Mouse (Mus musculus) midbrain, embryonic 11.5 days (tissue): ENCODE measurements around the gene Hells. TPM values are rescaled to one million over a fixed set of nuclear protein-coding genes. Genes with fewer than 3 reads are reported as not detected.
A peak's percentile ranks its signal among the peaks of the same experiment; 100 is the strongest.

Experiments
- ATAC-seq: fragments of 200-750 bp; cut with Nextera tagmentation; 2 replicates; pipeline ENCODE4 v1.8.0; 2017; ENCODE audit warnings: moderate TSS enrichment, moderate library complexity; ENCODE audit not compliant: low FRiP score
- DNase-seq: peaks from one replicate; pipeline ENCODE4 v3.0.0; 2015; ENCODE audit warnings: low spot score; ENCODE audit errors: missing footprints
- H3K27ac ChIP-seq: fragments of 300-500 bp; sonication (generic); 2 replicates; pipeline ENCODE4 v1.5.1; 2014; ENCODE audit warnings: low read depth, low read length
- H3K27me3 ChIP-seq: fragments of 300-500 bp; sonication (generic); 2 replicates; pipeline ENCODE4 v1.6.1; 2014; ENCODE audit warnings: mild to moderate bottlenecking, low read length, moderate library complexity, mixed read lengths; ENCODE audit not compliant: control insufficient read depth, insufficient read depth
- H3K36me3 ChIP-seq: fragments of 300-500 bp; sonication (generic); 2 replicates; pipeline ENCODE4 v1.6.1; 2014; ENCODE audit warnings: mild to moderate bottlenecking, low read length, moderate library complexity, mixed read lengths; ENCODE audit not compliant: control insufficient read depth, insufficient read depth
- H3K4me1 ChIP-seq: fragments of 300-500 bp; sonication (generic); 2 replicates; pipeline ENCODE4 v1.6.1; 2014; ENCODE audit warnings: low read length; ENCODE audit not compliant: control insufficient read depth, insufficient read depth
- H3K4me2 ChIP-seq: fragments of 300-500 bp; sonication (generic); 2 replicates; pipeline ENCODE4 v1.6.1; 2014; ENCODE audit warnings: mild to moderate bottlenecking, moderate library complexity
- H3K4me3 ChIP-seq: fragments of 300-500 bp; sonication (generic); 2 replicates; pipeline ENCODE4 v1.5.1; 2014; ENCODE audit warnings: low read depth, low read length
- H3K9ac ChIP-seq: fragments of 300-500 bp; sonication (generic); 2 replicates; pipeline ENCODE4 v1.6.1; 2014; ENCODE audit warnings: low read length
- H3K9me3 ChIP-seq: fragments of 300-500 bp; sonication (generic); 2 replicates; pipeline ENCODE4 v1.6.1; 2016; ENCODE audit warnings: low read length; ENCODE audit not compliant: control insufficient read depth
- WGBS: fragments of 180-500 bp; shearing (Covaris S2); extraction: QIAGEN DNeasy Blood & Tissue Kit; methylation state at CpG from one replicate; pipeline ENCODE4 v1.1.7; 2014; 5-methylcytosine and 5-hydroxymethylcytosine counted together
- polyA plus RNA-seq: library from polyadenylated mRNA; unstranded; fragments of >200 nt; fragmentation: Nextera tagmentation; extraction: Ambion mirVana; gene quantifications from 2 replicates; pipeline ENCODE4 v1.2.1, GENCODE M21; 2014

Hells gene
- 94.3 and 95.7 TPM in 2 replicates for polyA plus RNA-seq

- Histone ChIP-seq H3K9me3 (no peaks in the 10 kb centered on the region), H3K4me2 (peak within 1 kb of the TSS; percentile 82), H3K36me3 (peaks cover 5% of the 10 kb centered on the region; the same call in 1 of the 2 replicates), H3K27me3 (no peaks in the 10 kb centered on the region), H3K9ac (peak within 1 kb of the TSS; percentile 92), H3K27ac (peak within 1 kb of the TSS; percentile 30), H3K4me3 (peak within 1 kb of the TSS; percentile 81), H3K4me1 (peaks cover 6% of the 10 kb centered on the region; the same call in 1 of the 2 replicates)
- under 1% methylated on average over 72 of the region's 76 CpGs for WGBS
- peak; percentile 99 for DNase-seq
- peak; percentile 91 for ATAC-seq
Measured at GRCm38 (mm10) chr19:38930788-38931565, at the start of gene Hells. Gene Hells, plus strand, starts transcription at chr19:38930915.

GRCm38 (mm10) chr19:38901146-38902135, 29.3 kb upstream of the Hells start:
- Histone ChIP-seq H3K4me2 (no peak overlapping the region), H3K4me1 (no peaks in the 10 kb centered on the region), H3K27me3 (no peaks in the 10 kb centered on the region), H3K9me3 (no peaks in the 10 kb centered on the region), H3K4me3 (no peak overlapping the region), H3K36me3 (no peaks in the 10 kb centered on the region), H3K9ac (no peak overlapping the region), H3K27ac (no peak overlapping the region)
- ATAC-seq = no peak
- DNase-seq = no peak
- WGBS = 84% methylated on average over 12 of the region's 12 CpGs

GRCm38 (mm10) chr19:38902501-38902900, 28.2 kb upstream of the Hells start:
- WGBS = 85% methylated on average over 5 of the region's 5 CpGs
- no peak for DNase-seq
- H3K36me3 ChIP-seq = no peaks in the 10 kb centered on the region
- H3K4me1 ChIP-seq = no peaks in the 10 kb centered on the region
- no peak overlapping the region for H3K27ac ChIP-seq
- no peak for ATAC-seq
- no peak overlapping the region for H3K4me2 ChIP-seq
- H3K9me3 ChIP-seq = no peaks in the 10 kb centered on the region
- no peak overlapping the region for H3K9ac ChIP-seq
- no peaks in the 10 kb centered on the region for H3K27me3 ChIP-seq
- no peak overlapping the region for H3K4me3 ChIP-seq

GRCm38 (mm10) chr19:38913786-38914185, 16.9 kb upstream of the Hells start:
- no peak for ATAC-seq
- no peak overlapping the region for H3K9ac ChIP-seq
- no peak overlapping the region for H3K4me3 ChIP-seq
- 90% methylated on average over 9 of the region's 9 CpGs for WGBS
- H3K9me3 ChIP-seq = no peaks in the 10 kb centered on the region
- DNase-seq = peak; percentile 12
- H3K4me2 ChIP-seq = no peak overlapping the region
- H3K36me3 ChIP-seq = no peaks in the 10 kb centered on the region; the same call in 1 of the 2 replicates
- no peaks in the 10 kb centered on the region for H3K4me1 ChIP-seq
- H3K27me3 ChIP-seq = no peaks in the 10 kb centered on the region
- H3K27ac ChIP-seq = no peak overlapping the region

GRCm38 (mm10) chr19:38914926-38915325, 15.8 kb upstream of the Hells start:
- Histone ChIP-seq H3K9me3 (no peaks in the 10 kb centered on the region), H3K9ac (no peak overlapping the region), H3K4me1 (no peaks in the 10 kb centered on the region), H3K4me2 (no peak overlapping the region), H3K4me3 (no peak overlapping the region), H3K27ac (no peak overlapping the region), H3K27me3 (no peaks in the 10 kb centered on the region), H3K36me3 (no peaks in the 10 kb centered on the region; the same call in 1 of the 2 replicates)
- peak; percentile 77 for DNase-seq
- 87% methylated on average over 15 of the region's 15 CpGs for WGBS
- no peak for ATAC-seq

GRCm38 (mm10) chr19:38915677-38916076, 15.0 kb upstream of the Hells start:
- ATAC-seq (no peak), DNase-seq (peak; percentile 83)
- no peaks in the 10 kb centered on the region for H3K27me3 ChIP-seq
- no peak overlapping the region for H3K27ac ChIP-seq
- H3K36me3 ChIP-seq = no peaks in the 10 kb centered on the region; the same call in 1 of the 2 replicates
- H3K9me3 ChIP-seq = no peaks in the 10 kb centered on the region
- WGBS = 45% methylated on average over 3 of the region's 3 CpGs
- no peak overlapping the region for H3K4me2 ChIP-seq
- no peak overlapping the region for H3K9ac ChIP-seq
- no peaks in the 10 kb centered on the region for H3K4me1 ChIP-seq
- no peak overlapping the region for H3K4me3 ChIP-seq

GRCm38 (mm10) chr19:38928481-38929158, 2.1 kb upstream of the Hells start:
- no peaks in the 10 kb centered on the region for H3K27me3 ChIP-seq
- no peak overlapping the region for H3K9ac ChIP-seq
- H3K9me3 ChIP-seq = no peaks in the 10 kb centered on the region
- no peak overlapping the region for H3K4me3 ChIP-seq
- H3K27ac ChIP-seq = no peak overlapping the region
- 88% methylated on average over 10 of the region's 11 CpGs for WGBS
- H3K36me3 ChIP-seq = no peaks in the 10 kb centered on the region
- DNase-seq = no peak
- H3K4me2 ChIP-seq = no peak overlapping the region
- ATAC-seq = no peak
- H3K4me1 ChIP-seq = peaks cover 6% of the 10 kb centered on the region; the same call in 1 of the 2 replicates

- Histone ChIP-seq H3K9me3 (no peaks in the 10 kb centered on the region), H3K9ac (peak overlapping the region; percentile 92; the same call in 1 of the 2 replicates), H3K4me1 (peaks cover 6% of the 10 kb centered on the region; the same call in 1 of the 2 replicates), H3K36me3 (peaks cover 4% of the 10 kb centered on the region; the same call in 1 of the 2 replicates), H3K4me2 (peak overlapping the region; percentile 82), H3K27ac (no peak overlapping the region), H3K4me3 (peak overlapping the region; percentile 81; the same call in 1 of the 2 replicates), H3K27me3 (no peaks in the 10 kb centered on the region)
- DNase-seq (peak; percentile 86), ATAC-seq (no peak)
- WGBS = 75% methylated on average over 13 of the region's 13 CpGs
Measured at GRCm38 (mm10) chr19:38929471-38930251, 1.1 kb upstream of the Hells start.
